Mouse (Mus musculus) bone marrow macrophage, adult 2 months (primary cell): ENCODE results near the gene Slc41a3.

ENCODE experiments used
- CTCF ChIP-seq: IDR thresholded peaks from 2 replicates; pipeline ENCODE4 v1.5.1; 2012; ENCODE audit warnings: low read depth, mild to moderate bottlenecking, low read length, moderate library complexity
- POLR2A ChIP-seq: IDR thresholded peaks from 2 replicates; pipeline ENCODE4 v1.6.1; 2012; ENCODE audit warnings: mild to moderate bottlenecking, low read depth, low read length, borderline replicate concordance

- TF ChIP-seq POLR2A (no peak), CTCF (no peak)
Observed at GRCm38 (mm10) chr6:90570392-90570791, 34.1 kb upstream of the Slc41a3 start.
